In genomic region chr10:75282648-75283047, GRCm38 (mm10) we compare ENCODE assay signal across 12 mouse cellular contexts. TPM values are rescaled to one million over a fixed set of nuclear protein-coding genes. Genes with fewer than 3 reads are reported as not detected.
DNase-seq lines count a peak whose midpoint lies in the region; ATAC-seq and TF ChIP-seq lines count a peak whose summit lies in the region.
"Had no signal": no experiment of that assay in that cellular context is flagged by ENCODE, and none has a peak within 500 bp of the region (broad histone marks: within the 10 kb centered on the region; RNA-seq: fewer than 3 reads in every experiment).

No protein-coding gene starts in this region.

- H3K9me3 ChIP-seq in heart, embryonic 12.5 days (replicated peaks): no peaks in the 10 kb centered on the region
- no peaks in the 10 kb centered on the region for H3K9me3 ChIP-seq in CH12.LX (replicated peaks; ENCODE audit: low read length)
- H3K9me3 ChIP-seq in megakaryocyte, embryonic 14.5 days: no peaks in the 10 kb centered on the region
- H3K9me3 ChIP-seq in midbrain, embryonic 16.5 days (replicated peaks; ENCODE audit: control insufficient read depth, low read length, poor library complexity, severe bottlenecking): no peaks in the 10 kb centered on the region
- H3K9me3 ChIP-seq: hindbrain, embryonic 13.5 days had no signal

- H3K79me2 ChIP-seq in CH12.LX (replicated peaks; ENCODE audit: control insufficient read depth, extremely low read depth, insufficient read depth, poor library complexity, severe bottlenecking): 0 out of 2 replicates have a peak, but pooled peaks cover 3% of the 10 kb centered on the region

- peaks cover 42% of the 10 kb centered on the region for H3K36me3 ChIP-seq in heart, embryonic 12.5 days
- H3K36me3 ChIP-seq in CH12.LX (replicated peaks in 1 of 2; ENCODE audit: control insufficient read depth in 1 of 2, insufficient read depth in 1 of 2, low read length in 1 of 2): peaks cover 27 to 52% of the 10 kb centered on the region in 2 experiments
- H3K36me3 ChIP-seq in megakaryocyte, embryonic 14.5 days (replicated peaks; ENCODE audit: low read length): peaks cover 56% of the 10 kb centered on the region
- H3K36me3 ChIP-seq in midbrain, embryonic 16.5 days (ENCODE audit: control insufficient read depth, insufficient read depth, low read length): peaks cover 11% of the 10 kb centered on the region; the same call in 1 of the 2 replicates

- H3K9ac ChIP-seq in heart, embryonic 12.5 days: no peak overlapping the region
- no peak overlapping the region for H3K9ac ChIP-seq in CH12.LX (ENCODE audit: insufficient read depth, low read depth)
- no peak overlapping the region for H3K9ac ChIP-seq in midbrain, embryonic 16.5 days (ENCODE audit: low read depth, low read length)
- H3K9ac ChIP-seq: hindbrain, embryonic 13.5 days; lung, embryonic 14.5 days had no signal

- ATAC-seq in heart, embryonic 12.5 days (ENCODE audit: insufficient number of reproducible peaks, low FRiP score): no peak
- ATAC-seq in midbrain, embryonic 16.5 days: no peak
- ATAC-seq: forebrain, embryonic 14.5 days had no signal

- TF ChIP-seq EP300 in CH12.LX (IDR thresholded peaks at IDR 0.05; ENCODE audit: low read length): peak; percentile 55

- WGBS in heart, embryonic 12.5 days: 85% methylated on average over 5 of the region's 5 CpGs
- WGBS in midbrain, embryonic 16.5 days: 90% methylated on average over 5 of the region's 5 CpGs

- 0 out of 2 replicates have a peak, but pooled peaks cover 4% of the 10 kb centered on the region for H3K4me1 ChIP-seq in heart, embryonic 12.5 days (replicated peaks)
- H3K4me1 ChIP-seq in CH12.LX (ENCODE audit: control insufficient read depth in 1 of 2, insufficient read depth in 2 of 2): peaks cover 0 to 32% of the 10 kb centered on the region in 2 experiments; a peak in 2 of 4 replicates
- peaks cover 75% of the 10 kb centered on the region for H3K4me1 ChIP-seq in megakaryocyte, embryonic 14.5 days
- H3K4me1 ChIP-seq in midbrain, embryonic 16.5 days (ENCODE audit: control insufficient read depth, insufficient read depth, low read length): no peaks in the 10 kb centered on the region
- H3K4me1 ChIP-seq: hindbrain, embryonic 13.5 days had no signal

- TF ChIP-seq POLR2A in CH12.LX (IDR thresholded peaks at IDR 0.05; ENCODE audit: low read depth, low read length): no peak

- no peak for TF ChIP-seq RAD21 in CH12.LX (IDR thresholded peaks at IDR 0.05; ENCODE audit: low read depth, low read length)

- dilution Hi-C loops in CH12.LX (cut with MboI; ENCODE audit: extremely low pct_ligation_motif_present, extremely low pct_unique_long_range_greater_than_20kb, low sequenced_read_pairs): no loop called here

- H3K27me3 ChIP-seq in heart, embryonic 12.5 days (replicated peaks): no peaks in the 10 kb centered on the region
- H3K27me3 ChIP-seq in CH12.LX (replicated peaks): no peaks in the 10 kb centered on the region
- H3K27me3 ChIP-seq in megakaryocyte, embryonic 14.5 days (replicated peaks): no peaks in the 10 kb centered on the region
- H3K27me3 ChIP-seq in midbrain, embryonic 16.5 days (ENCODE audit: control insufficient read depth, insufficient read depth, low read depth, low read length): no peaks in the 10 kb centered on the region
- H3K27me3 ChIP-seq: hindbrain, embryonic 13.5 days had no signal

- TF ChIP-seq CTCF in CH12.LX (conservative IDR thresholded peaks at IDR 0.05 in 1 of 2, IDR thresholded peaks at IDR 0.05 in 1 of 2; ENCODE audit: low read depth in 2 of 2, low read length in 2 of 2): no peak
- TF ChIP-seq CTCF in left cerebral cortex, adult 2 months (IDR thresholded peaks at IDR 0.05): no peak

- no peak overlapping the region for H3K4me2 ChIP-seq in heart, embryonic 12.5 days
- no peak overlapping the region for H3K4me2 ChIP-seq in CH12.LX (ENCODE audit: insufficient read depth, low read depth, poor library complexity, severe bottlenecking)
- H3K4me2 ChIP-seq in midbrain, embryonic 16.5 days (ENCODE audit: low read length): no peak overlapping the region
- H3K4me2 ChIP-seq: hindbrain, embryonic 13.5 days; lung, embryonic 14.5 days had no signal

- DNase-seq in heart, adult 8-10 months (ENCODE audit: low spot score): peak; percentile 40
- peak; percentile 83 for DNase-seq in CH12.LX (ENCODE audit: extremely low read depth)
- peak; percentile 35 to 62 for DNase-seq in thymus, adult 18-20 months
- no peak for DNase-seq in embryo, embryonic 9.5 days (ENCODE audit: extremely low spot score)
- DNase-seq in left cerebral cortex, adult 2 months (ENCODE audit: extremely low spot score in 1 of 2, low spot score in 2 of 2): no peak
- DNase-seq: kidney, postnatal 25 days; lung, embryonic 14.5 days had no signal

- H3K4me3 ChIP-seq in heart, embryonic 12.5 days: no peak overlapping the region
- no peak overlapping the region for H3K4me3 ChIP-seq in CH12.LX (replicated peaks in 1 of 3; ENCODE audit: low read depth in 2 of 3, low read length in 2 of 3, poor library complexity in 1 of 3)
- peak overlapping the region; percentile 3 for H3K4me3 ChIP-seq in megakaryocyte, embryonic 14.5 days (replicated peaks)
- no peak overlapping the region for H3K4me3 ChIP-seq in midbrain, embryonic 16.5 days (ENCODE audit: low read depth, low read length)
- H3K4me3 ChIP-seq in left cerebral cortex, adult 2 months: no peak overlapping the region
- H3K4me3 ChIP-seq: hindbrain, embryonic 13.5 days had no signal

- in situ Hi-C loops in CH12.LX (cut with MboI; ENCODE audit: low pct_ligation_motif_present, low pct_unique_long_range_greater_than_20kb, low sequenced_read_pairs): no loop called here

- intact Hi-C loops in left cerebral cortex, adult 2 months (cut with DNase I): no loop called here

- no peak overlapping the region for H3K27ac ChIP-seq in heart, embryonic 12.5 days (ENCODE audit: poor library complexity, severe bottlenecking)
- H3K27ac ChIP-seq in CH12.LX (ENCODE audit: insufficient read depth, low read depth): no peak overlapping the region
- H3K27ac ChIP-seq in midbrain, embryonic 16.5 days (ENCODE audit: low read length): no peak overlapping the region
- H3K27ac ChIP-seq in left cerebral cortex, adult 2 months: no peak overlapping the region
- H3K27ac ChIP-seq: hindbrain, embryonic 13.5 days had no signal

TF ChIP-seq in CH12.LX, 34 proteins besides CTCF, POLR2A, EP300 and RAD21:
- 0 out of 2 replicates have a peak, but pooled peaks have one; percentile 40 for TF ChIP-seq IRF4 (IDR thresholded peaks at IDR 0.05; ENCODE audit: low read depth, low read length)
- peak; percentile 47; the same call in 1 of the 2 replicates for TF ChIP-seq ELF1 (IDR thresholded peaks at IDR 0.05; ENCODE audit: low read depth, low read length)
- TF ChIP-seq ZNF384 (IDR thresholded peaks at IDR 0.05; ENCODE audit: low read depth, low read length): 0 out of 2 replicates have a peak, but pooled peaks have one; percentile 10
- TF ChIP-seq MAX (IDR thresholded peaks at IDR 0.05; ENCODE audit: low read length): no peak
- TF ChIP-seq SIN3A (IDR thresholded peaks at IDR 0.05; ENCODE audit: low read length): peak; percentile 27; the same call in 1 of the 2 replicates
- no peak for TF ChIP-seq NRF1 (IDR thresholded peaks at IDR 0.05; ENCODE audit: low read depth, low read length)
- TF ChIP-seq TCF12 (IDR thresholded peaks at IDR 0.05; ENCODE audit: low read depth, low read length): no peak

RNA-seq across cellular contexts. Expression of gene Adora2a, which starts 34.0 kb away (rescaled TPM):
- total RNA-seq in heart, adult 8-10 months (2022): 1 to 10 TPM; 5.8 to 9.3 (median 7.0) TPM
- 3.1 and 3.7 TPM in 2 replicates for polyA plus RNA-seq in heart, embryonic 12.5 days (2016; fragmentation: Nextera tagmentation; extraction: Ambion mirVana)
- 7.1 and 14.4 TPM in 2 replicates for total RNA-seq in CH12.LX (2012; rRNA removed)
- 2.5 and 3.2 TPM in 2 replicates for total RNA-seq in CH12.LX (2014; rRNA removed)
- 6.4 and 7.6 TPM in 2 replicates for polyA plus RNA-seq in CH12.LX (2012; ENCODE audit: insufficient read length, low read depth)
- 10.7 and 16.9 TPM in 2 replicates for polyA plus RNA-seq in megakaryocyte, embryonic 14.5 days (2012; ENCODE audit: insufficient read depth, low replicate concordance)
- 3.7 and 3.8 TPM in 2 replicates for polyA plus RNA-seq in midbrain, embryonic 16.5 days (2015; fragmentation: Nextera tagmentation; extraction: Ambion mirVana)
- total RNA-seq in left cerebral cortex, adult 2 months (2021): 10 to 100 TPM in 1 of 2 experiments, 1 to 10 TPM in 1; 6.8 to 18.7 TPM

Comparison
In these comparisons a context has a peak if more than half of its experiments do, and no peak if none do; other contexts are left out.
1. DNase-seq: peak in heart, adult 8-10 months (single experiment), CH12.LX (single experiment) and thymus, adult 18-20 months (2 of 2); none in embryo, embryonic 9.5 days (single experiment) and left cerebral cortex, adult 2 months (0 of 2).